Mouse (Mus musculus) lung, embryonic 14.5 days (tissue): Measurements from ENCODE around the gene Scn1b. TPM values are rescaled to one million over a fixed set of nuclear protein-coding genes. Genes with fewer than 3 reads are reported as not detected.

Experiments used
- ATAC-seq: fragments of 200-750 bp; cut with Nextera tagmentation; 2 replicates; pipeline ENCODE4 v1.8.0; 2017; ENCODE audit warnings: mild to moderate bottlenecking, moderate TSS enrichment, moderate library complexity; ENCODE audit not compliant: insufficient read depth
- DNase-seq: peaks from one replicate; pipeline ENCODE4 v3.0.0-alpha.2; 2015
- H3K27ac ChIP-seq: fragments of 300-500 bp; sonication (generic); 2 replicates; pipeline ENCODE4 v1.5.1; 2014; ENCODE audit warnings: low read depth, mild to moderate bottlenecking, moderate library complexity
- H3K27me3 ChIP-seq: fragments of 300-500 bp; sonication (generic); 2 replicates; pipeline ENCODE4 v1.6.1; 2014; ENCODE audit warnings: low read length, control low read depth; ENCODE audit not compliant: insufficient read depth
- H3K36me3 ChIP-seq: fragments of 300-500 bp; sonication (generic); 2 replicates; pipeline ENCODE4 v1.6.1; 2014; ENCODE audit warnings: control low read depth; ENCODE audit not compliant: insufficient read depth
- H3K4me1 ChIP-seq: fragments of 300-500 bp; sonication (generic); 2 replicates; pipeline ENCODE4 v1.6.1; 2014; ENCODE audit warnings: antibody characterized with exemption, control low read depth; ENCODE audit not compliant: insufficient read depth
- H3K4me2 ChIP-seq: fragments of 300-500 bp; sonication (generic); 2 replicates; pipeline ENCODE4 v1.6.1; 2014; ENCODE audit warnings: mild to moderate bottlenecking
- H3K4me3 ChIP-seq: fragments of 300-500 bp; sonication (generic); 2 replicates; pipeline ENCODE4 v1.5.1; 2014; ENCODE audit warnings: low read depth, low read length
- H3K9ac ChIP-seq: fragments of 300-500 bp; sonication (generic); 2 replicates; pipeline ENCODE4 v1.6.1; 2014
- H3K9me3 ChIP-seq: fragments of 300-500 bp; sonication (generic); 2 replicates; pipeline ENCODE4 v1.6.1; 2016; ENCODE audit warnings: low read depth, low read length, control low read depth
- CTCF ChIP-seq: IDR thresholded peaks from 2 replicates; pipeline ENCODE4 v1.5.1; 2016; ENCODE audit warnings: antibody characterized with exemption, low read depth
- WGBS: fragments of 180-500 bp; shearing (Covaris S2); extraction: QIAGEN DNeasy Blood & Tissue Kit; methylation state at CpG from one replicate; pipeline ENCODE4 v1.1.7; 2014; 5-methylcytosine and 5-hydroxymethylcytosine counted together
- polyA plus RNA-seq: library from polyadenylated mRNA; unstranded; fragments of >200 nt; fragmentation: Nextera tagmentation; extraction: Ambion mirVana; gene quantifications from 2 replicates; pipeline ENCODE4 v1.2.1, GENCODE M21; 2014

The Scn1b gene
- polyA plus RNA-seq, 1 experiment from 2014 or later, result 1.3 TPM

DNA sequence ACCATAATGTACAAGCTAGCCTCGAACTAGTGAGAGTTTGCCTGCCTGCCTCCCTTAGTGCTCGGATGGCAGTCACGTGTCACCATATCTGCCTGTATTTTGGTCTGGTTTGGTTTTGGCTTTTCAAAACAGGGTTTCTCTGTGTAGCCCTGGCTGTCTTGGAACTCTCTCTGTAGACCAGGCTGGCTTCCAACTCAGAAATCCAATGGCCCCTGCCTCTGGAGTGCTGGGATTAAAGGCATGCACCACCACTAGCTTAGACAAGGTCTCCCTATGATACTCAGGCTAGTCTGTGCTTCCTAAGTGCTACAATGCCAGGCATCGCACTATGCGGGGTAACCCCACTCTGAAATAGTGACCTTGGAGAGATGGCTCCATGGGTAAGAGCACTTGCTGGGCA, 17.0 kb downstream of the Scn1b start:
- no peaks in the 10 kb centered on the region for H3K27me3 ChIP-seq

DNA sequence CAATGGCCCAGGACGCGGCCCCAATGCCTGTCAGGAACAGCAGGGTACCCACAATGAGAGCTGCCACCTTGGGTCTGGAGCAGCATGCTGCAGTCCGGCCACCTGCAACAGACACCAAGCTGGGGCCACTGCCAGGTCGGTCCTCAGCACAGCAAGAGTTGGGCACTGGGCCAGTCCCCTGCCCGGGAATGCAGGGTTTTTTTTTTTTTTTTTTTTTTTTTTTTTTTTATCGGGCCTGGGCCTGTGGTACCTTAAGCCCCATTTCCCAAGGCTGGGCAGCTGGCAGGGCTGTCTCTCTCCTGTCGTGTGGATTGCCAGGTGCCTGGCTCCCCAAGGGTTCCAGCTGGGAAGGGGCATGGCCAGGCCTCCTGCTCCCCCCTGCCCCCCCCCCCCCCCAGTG, 17.7 kb downstream of the Scn1b start:
- H3K4me1 ChIP-seq, result no peaks in the 10 kb centered on the region
- H3K27ac ChIP-seq, result no peak overlapping the region
- no peak overlapping the region for H3K4me2 ChIP-seq
- ATAC-seq (no peak), DNase-seq (peak; percentile 59)
- no peak overlapping the region for H3K9ac ChIP-seq
- no peaks in the 10 kb centered on the region for H3K27me3 ChIP-seq
- 49% methylated on average over 6 of the region's 7 CpGs for WGBS
- H3K9me3 ChIP-seq, result no peaks in the 10 kb centered on the region
- no peaks in the 10 kb centered on the region for H3K36me3 ChIP-seq
- no peak overlapping the region for H3K4me3 ChIP-seq
- no peak for TF ChIP-seq CTCF

More for the DNA sequence above, 17.0 kb downstream of the Scn1b start:
- no peak for TF ChIP-seq CTCF
- H3K9me3 ChIP-seq, result no peaks in the 10 kb centered on the region
- H3K36me3 ChIP-seq, result no peaks in the 10 kb centered on the region
- H3K9ac ChIP-seq, result no peak overlapping the region
- 85% methylated on average over 5 of the region's 5 CpGs for WGBS
- no peak overlapping the region for H3K4me2 ChIP-seq
- no peak overlapping the region for H3K27ac ChIP-seq
- H3K4me1 ChIP-seq, result no peaks in the 10 kb centered on the region
- no peak for ATAC-seq
- no peak overlapping the region for H3K4me3 ChIP-seq
- DNase-seq, result no peak

DNA sequence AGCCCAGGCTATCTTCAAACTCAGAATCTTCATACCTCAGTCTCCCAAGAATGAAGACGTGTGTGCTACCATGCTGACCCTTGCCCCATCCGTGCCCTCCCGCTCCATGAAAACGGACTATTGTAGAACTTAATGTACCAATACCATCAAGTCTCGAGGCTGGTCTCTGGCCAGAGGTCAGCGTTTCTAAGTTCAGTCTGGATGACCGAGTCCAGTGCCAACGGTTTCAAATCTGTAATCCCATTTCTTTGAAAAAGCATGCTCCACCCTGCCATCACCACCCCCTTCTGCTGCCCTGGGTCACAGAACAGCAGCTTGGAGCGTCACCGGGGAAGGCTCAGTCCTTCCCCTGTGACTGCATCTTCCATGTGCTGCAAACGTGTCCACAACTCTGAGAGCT, 19.0 kb downstream of the Scn1b start:
- Histone ChIP-seq H3K4me3 (no peak overlapping the region), H3K9ac (no peak overlapping the region), H3K4me1 (no peaks in the 10 kb centered on the region), H3K27me3 (no peaks in the 10 kb centered on the region), H3K27ac (no peak overlapping the region), H3K9me3 (no peaks in the 10 kb centered on the region), H3K4me2 (no peak overlapping the region), H3K36me3 (no peaks in the 10 kb centered on the region)
- 82% methylated on average over 11 of the region's 11 CpGs for WGBS
- ATAC-seq, result no peak
- TF ChIP-seq CTCF, result no peak
- DNase-seq, result no peak

DNA sequence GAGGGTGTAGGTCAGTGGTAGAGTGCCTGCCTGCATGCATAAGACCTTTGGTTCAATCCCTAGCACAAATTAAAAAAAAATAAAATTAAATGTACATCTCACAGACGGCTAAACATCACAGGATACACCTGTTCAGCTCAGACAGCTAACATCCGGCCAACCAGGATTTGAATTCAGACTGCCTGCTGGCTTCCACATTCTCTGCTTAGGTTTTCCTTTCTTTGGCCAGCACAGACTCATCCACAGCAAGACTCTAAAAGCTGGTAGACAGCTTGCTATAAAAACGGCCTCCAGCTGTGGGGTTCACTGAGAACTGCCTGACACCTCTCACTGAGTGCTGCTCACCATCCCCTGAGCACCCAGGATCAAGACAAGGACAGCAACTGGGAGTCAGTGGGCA, 20.6 kb downstream of the Scn1b start:
- H3K4me2 ChIP-seq, result no peak overlapping the region
- no peaks in the 10 kb centered on the region for H3K27me3 ChIP-seq
- H3K27ac ChIP-seq, result no peak overlapping the region
- H3K4me1 ChIP-seq, result no peaks in the 10 kb centered on the region
- DNase-seq (no peak), ATAC-seq (no peak)
- no peaks in the 10 kb centered on the region for H3K36me3 ChIP-seq
- TF ChIP-seq CTCF, result no peak
- no peak overlapping the region for H3K4me3 ChIP-seq
- 46% methylated on average over 3 of the region's 3 CpGs for WGBS
- no peaks in the 10 kb centered on the region for H3K9me3 ChIP-seq
- H3K9ac ChIP-seq, result no peak overlapping the region

DNA sequence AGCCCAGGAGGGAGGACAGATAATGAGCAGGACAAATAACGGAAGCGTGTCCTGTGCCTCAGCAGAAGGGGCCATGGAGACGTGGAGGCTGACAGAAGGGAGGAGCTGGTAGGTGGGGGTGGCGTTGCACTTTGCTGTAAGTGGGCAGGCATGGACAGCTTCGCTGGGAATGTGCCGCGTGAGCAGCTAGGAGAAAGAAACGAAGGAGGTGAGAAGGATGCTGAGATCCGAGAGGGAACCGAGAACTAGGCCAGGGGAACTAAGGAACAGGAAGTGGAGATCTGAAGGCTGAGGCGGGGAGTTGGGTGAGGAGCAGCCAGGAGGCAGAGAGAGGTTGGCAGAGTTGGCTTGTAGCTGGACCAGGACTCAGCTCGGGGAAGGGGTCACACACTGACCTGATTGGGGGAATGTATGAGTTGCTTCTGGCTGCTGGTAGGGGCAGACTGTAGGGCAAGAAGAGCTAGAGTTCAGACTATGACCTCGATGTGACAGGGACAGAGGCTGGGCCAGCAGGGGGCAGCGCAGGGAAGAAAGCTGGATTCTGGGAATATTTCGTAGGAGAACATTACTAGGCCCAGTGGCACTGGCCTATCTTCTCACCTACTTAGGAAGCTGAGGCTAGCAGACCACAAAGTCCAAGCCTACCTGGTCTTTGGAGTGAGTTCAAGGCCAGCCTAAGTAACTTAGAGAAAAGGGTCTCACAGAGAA, 21.6 kb downstream of the Scn1b start:
- no peaks in the 10 kb centered on the region for H3K36me3 ChIP-seq
- H3K4me1 ChIP-seq, result no peaks in the 10 kb centered on the region
- H3K9me3 ChIP-seq, result no peaks in the 10 kb centered on the region
- no peaks in the 10 kb centered on the region for H3K27me3 ChIP-seq
- ATAC-seq, result no peak; the same call in 1 of the 2 replicates
- peak; percentile 72 for TF ChIP-seq CTCF
- H3K27ac ChIP-seq, result no peak overlapping the region
- H3K4me2 ChIP-seq, result no peak overlapping the region
- WGBS, result 40% methylated on average over 15 of the region's 15 CpGs
- peak; percentile 66 for DNase-seq
- H3K9ac ChIP-seq, result no peak overlapping the region
- H3K4me3 ChIP-seq, result no peak overlapping the region

DNA sequence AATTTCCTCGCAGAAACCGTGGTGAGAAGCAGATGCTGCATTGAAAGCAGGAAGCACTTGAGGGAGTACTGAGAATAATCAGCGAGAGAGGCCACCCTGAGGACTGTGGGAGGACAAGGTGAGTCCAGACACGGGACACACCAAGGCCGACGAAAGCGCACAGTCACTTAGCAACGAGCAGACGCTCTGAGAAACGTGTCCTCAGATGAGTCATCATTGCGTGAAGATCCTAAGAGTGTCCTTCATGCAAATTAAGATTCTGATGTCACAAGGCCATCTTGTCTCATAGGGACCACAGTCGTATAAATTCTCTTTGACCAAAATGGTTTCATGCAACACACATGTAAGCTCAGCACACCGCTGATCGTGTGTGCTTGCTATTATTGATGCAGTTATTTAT, 26.0 kb downstream of the Scn1b start:
- no peak overlapping the region for H3K9ac ChIP-seq
- H3K9me3 ChIP-seq, result no peaks in the 10 kb centered on the region
- no peak overlapping the region for H3K27ac ChIP-seq
- TF ChIP-seq CTCF, result no peak
- H3K4me3 ChIP-seq, result no peak overlapping the region
- no peaks in the 10 kb centered on the region for H3K4me1 ChIP-seq
- ATAC-seq (no peak), DNase-seq (no peak)
- WGBS, result 73% methylated on average over 14 of the region's 14 CpGs
- H3K4me2 ChIP-seq, result no peak overlapping the region
- H3K36me3 ChIP-seq, result no peaks in the 10 kb centered on the region
- H3K27me3 ChIP-seq, result no peaks in the 10 kb centered on the region

DNA sequence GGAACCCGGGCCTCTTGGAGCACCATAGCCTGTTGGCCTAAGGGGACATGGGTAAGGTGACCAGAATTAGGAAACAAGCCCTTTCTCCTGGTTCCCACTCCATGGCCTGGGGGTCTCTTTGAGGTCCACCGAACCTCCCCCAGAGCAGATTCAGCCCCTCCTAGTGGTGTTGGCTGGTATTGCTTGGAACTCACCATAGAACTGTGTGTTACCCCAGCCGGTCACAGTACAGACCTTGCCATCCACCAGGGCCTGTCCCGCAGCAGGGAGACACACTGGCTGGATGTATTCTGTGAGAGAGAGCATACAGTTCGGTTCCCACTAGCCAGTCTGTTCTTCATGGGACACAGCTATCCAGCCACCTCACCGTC, 27.2 kb downstream of the Scn1b start:
- ATAC-seq, result no peak
- Histone ChIP-seq H3K36me3 (no peaks in the 10 kb centered on the region), H3K9ac (no peak overlapping the region), H3K9me3 (no peaks in the 10 kb centered on the region), H3K27ac (no peak overlapping the region), H3K27me3 (no peaks in the 10 kb centered on the region), H3K4me3 (no peak overlapping the region), H3K4me2 (no peak overlapping the region), H3K4me1 (no peaks in the 10 kb centered on the region)
- TF ChIP-seq CTCF, result peak; percentile 38
- WGBS, result 83% methylated on average over 6 of the region's 6 CpGs
- DNase-seq, result no peak
